ENCODE assay signal across 8 mouse cellular contexts in the genomic region with DNA sequence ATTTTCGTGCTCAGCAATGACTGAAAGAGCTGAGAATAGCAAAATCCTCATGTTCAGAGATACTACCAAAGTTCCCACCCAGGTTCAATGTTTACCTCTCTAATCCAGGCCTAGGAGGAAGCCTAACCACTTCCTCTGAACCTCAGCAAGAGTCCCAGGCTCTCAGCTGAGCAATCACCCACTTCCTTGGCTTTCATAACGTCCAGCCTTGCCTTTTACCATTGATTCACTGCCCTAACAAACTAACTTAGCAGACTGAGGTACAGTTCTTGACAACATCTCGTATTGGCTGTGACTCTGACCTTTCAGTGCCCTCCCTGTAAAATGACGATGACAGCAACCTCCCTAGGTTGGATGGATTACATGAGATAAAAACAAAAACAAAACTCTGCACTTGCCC. TPM values are rescaled to one million over a fixed set of nuclear protein-coding genes. Genes with fewer than 3 reads are reported as not detected.
DNase-seq lines count a peak whose midpoint lies in the region; ATAC-seq and TF ChIP-seq lines count a peak whose summit lies in the region.

No protein-coding gene starts in this region.

- no peaks in the 10 kb centered on the region for H3K27me3 ChIP-seq in liver, adult 2 months (ENCODE audit: control insufficient read depth, insufficient read depth, low read length)
- no peaks in the 10 kb centered on the region for H3K27me3 ChIP-seq in embryonic facial prominence, embryonic 14.5 days (replicated peaks; ENCODE audit: control insufficient read depth, insufficient read depth, low read length)
- no peaks in the 10 kb centered on the region for H3K27me3 ChIP-seq in intestine, postnatal 0 days (replicated peaks; ENCODE audit: control insufficient read depth, insufficient read depth, low read length)
- H3K27me3 ChIP-seq in myocyte (ENCODE audit: control insufficient read depth, insufficient read depth, insufficient read length): no peaks in the 10 kb centered on the region

- peak overlapping the region; percentile 8 for H3K27ac ChIP-seq in liver, adult 2 months (replicated peaks; ENCODE audit: insufficient read depth, low read depth, low read length)
- no peak overlapping the region; the same call in 1 of the 2 replicates for H3K27ac ChIP-seq in embryonic facial prominence, embryonic 14.5 days (replicated peaks; ENCODE audit: low read depth, low read length)
- H3K27ac ChIP-seq in intestine, postnatal 0 days (ENCODE audit: low read depth, low read length): peak overlapping the region; percentile 21; the same call in 1 of the 2 replicates

- no peaks in the 10 kb centered on the region for H3K36me3 ChIP-seq in liver, adult 2 months (ENCODE audit: control insufficient read depth, insufficient read depth, low read length)
- no peaks in the 10 kb centered on the region for H3K36me3 ChIP-seq in embryonic facial prominence, embryonic 14.5 days (ENCODE audit: control insufficient read depth, insufficient read depth, low read length)
- H3K36me3 ChIP-seq in intestine, postnatal 0 days (ENCODE audit: control insufficient read depth, insufficient read depth): no peaks in the 10 kb centered on the region
- H3K36me3 ChIP-seq in myocyte (ENCODE audit: control insufficient read depth, insufficient read depth): no peaks in the 10 kb centered on the region

- H3K4me3 ChIP-seq in liver, adult 2 months (ENCODE audit: insufficient read depth, low read depth, low read length): no peak overlapping the region
- H3K4me3 ChIP-seq in embryonic facial prominence, embryonic 14.5 days (ENCODE audit: low read depth, low read length): peak overlapping the region; percentile 95
- no peak overlapping the region for H3K4me3 ChIP-seq in intestine, postnatal 0 days (ENCODE audit: low read depth, low read length)
- H3K4me3 ChIP-seq in myocyte: peak overlapping the region; percentile 50

- no peak for TF ChIP-seq CTCF in liver, adult 2 months (IDR thresholded peaks at IDR 0.05; ENCODE audit: low read depth, low read length)
- no peak for TF ChIP-seq CTCF in intestine, postnatal 0 days (IDR thresholded peaks at IDR 0.05; ENCODE audit: low read depth)

- H3ac ChIP-seq in myocyte (ENCODE audit: control insufficient read depth, insufficient read length): no peak overlapping the region

- no peak for TF ChIP-seq POLR2A in liver, adult 2 months (IDR thresholded peaks at IDR 0.05; ENCODE audit: extremely low read depth, insufficient read depth, low read length)
- TF ChIP-seq POLR2A in myocyte (IDR thresholded peaks at IDR 0.05; ENCODE audit: insufficient read length, low read depth): no peak

- 23% methylated on average over 4 of the region's 4 CpGs for WGBS in liver, adult 2 months
- WGBS in embryonic facial prominence, embryonic 14.5 days: 36% methylated on average over 4 of the region's 4 CpGs
- WGBS in intestine, postnatal 0 days: 35% methylated on average over 4 of the region's 4 CpGs

- DNase-seq in liver, adult 2 months (ENCODE audit: extremely low read depth, low read depth, low spot score): no peak
- no peak for DNase-seq in liver
- DNase-seq in embryonic facial prominence, embryonic 14.5 days (ENCODE audit: low spot score): no peak
- no peak for DNase-seq in left cerebral cortex, adult 9 months (ENCODE audit: low spot score in 2 of 2)
- no peak for DNase-seq in layer of hippocampus, postnatal 25 days (ENCODE audit: extremely low spot score in 1 of 2, low spot score in 1 of 2)
- DNase-seq in kidney, adult 11 months: no peak

- peaks cover 24% of the 10 kb centered on the region for H3K79me2 ChIP-seq in liver, adult 2 months (ENCODE audit: control insufficient read depth, insufficient read depth, low read length)
- peaks cover 45% of the 10 kb centered on the region for H3K79me2 ChIP-seq in myocyte (ENCODE audit: control insufficient read depth, insufficient read depth)

- no peak overlapping the region for H3K9ac ChIP-seq in liver, adult 2 months (ENCODE audit: low read depth, low read length)
- H3K9ac ChIP-seq in embryonic facial prominence, embryonic 14.5 days (ENCODE audit: low read depth, low read length): 0 out of 2 replicates have a peak overlapping the region, but pooled peaks have one; percentile 17
- H3K9ac ChIP-seq in intestine, postnatal 0 days (ENCODE audit: low read depth, low read length): peak overlapping the region; percentile 31; the same call in 1 of the 2 replicates

- no peak for ATAC-seq in embryonic facial prominence, embryonic 14.5 days (ENCODE audit: low read depth)
- ATAC-seq in intestine, postnatal 0 days: no peak

- no peaks in the 10 kb centered on the region for H3K9me3 ChIP-seq in embryonic facial prominence, embryonic 14.5 days (ENCODE audit: control insufficient read depth, low read length)
- H3K9me3 ChIP-seq in intestine, postnatal 0 days (ENCODE audit: control insufficient read depth): no peaks in the 10 kb centered on the region

- peak overlapping the region; percentile 87 for H3K4me2 ChIP-seq in embryonic facial prominence, embryonic 14.5 days (ENCODE audit: low read depth, low read length)
- peak overlapping the region; percentile 96; the same call in 1 of the 2 replicates for H3K4me2 ChIP-seq in intestine, postnatal 0 days (replicated peaks; ENCODE audit: low read depth)
- peak overlapping the region; percentile 100 for H3K4me2 ChIP-seq in myocyte (ENCODE audit: low read depth)

- peaks cover 12% of the 10 kb centered on the region for H3K4me1 ChIP-seq in liver, adult 2 months (ENCODE audit: control insufficient read depth, insufficient read depth, low read length)
- peaks cover 23% of the 10 kb centered on the region for H3K4me1 ChIP-seq in embryonic facial prominence, embryonic 14.5 days (ENCODE audit: control insufficient read depth, insufficient read depth, low read length)
- H3K4me1 ChIP-seq in intestine, postnatal 0 days (replicated peaks; ENCODE audit: control insufficient read depth, insufficient read depth, low read length): no peaks in the 10 kb centered on the region; the same call in 1 of the 2 replicates

TF ChIP-seq in myocyte, 11 proteins besides CTCF, POLR2A, EP300 and RAD21:
- no peak for TF ChIP-seq E2F4 (IDR thresholded peaks at IDR 0.05; ENCODE audit: insufficient read depth)
- TF ChIP-seq CEBPB (IDR thresholded peaks at IDR 0.05; ENCODE audit: insufficient read depth, poor library complexity, severe bottlenecking): no peak
- no peak for TF ChIP-seq MYOD1 (IDR thresholded peaks at IDR 0.05; ENCODE audit: control insufficient read depth in 1 of 3, insufficient read length in 2 of 3, low read depth in 2 of 3)
- TF ChIP-seq MAX (IDR thresholded peaks at IDR 0.05; ENCODE audit: low read depth): no peak
- TF ChIP-seq MYOG (IDR thresholded peaks at IDR 0.05; ENCODE audit: control insufficient read depth in 1 of 3, insufficient read depth in 1 of 3, insufficient read length in 2 of 3, low read depth in 2 of 3): no peak
- TF ChIP-seq TCF12 (IDR thresholded peaks at IDR 0.05; ENCODE audit: insufficient read depth, poor library complexity, severe bottlenecking): no peak
- no peak for TF ChIP-seq REST (IDR thresholded peaks at IDR 0.05; ENCODE audit: insufficient read depth, insufficient read length)
- TF ChIP-seq TCF3 (IDR thresholded peaks at IDR 0.05; ENCODE audit: insufficient read length, low read depth): no peak
- no peak for TF ChIP-seq USF1 (IDR thresholded peaks at IDR 0.05; ENCODE audit: low read depth)
TF ChIP-seq in myocyte: peak in this region for 0.

RNA-seq across cellular contexts. Expression of gene Clip1, which starts 2.0 kb away (rescaled TPM):
- 18.5 and 25.2 TPM in 2 replicates for total RNA-seq in liver, adult 2 months (2014; rRNA removed)
- 10.9 and 11.8 TPM in 2 replicates for polyA plus RNA-seq in liver, adult 2 months (2012; rRNA removed)
- 31.1 and 33.4 TPM in 2 replicates for polyA plus RNA-seq in embryonic facial prominence, embryonic 14.5 days (2014; fragmentation: Nextera tagmentation; extraction: Ambion mirVana)
- polyA plus RNA-seq in intestine, postnatal 0 days (2015; fragmentation: Nextera tagmentation; extraction: Ambion mirVana): 15.7 and 17.7 TPM in 2 replicates
- polyA plus RNA-seq in myocyte (2012; fragmentation: generic; extraction: Trizol): 17.5 TPM
- total RNA-seq in layer of hippocampus, postnatal 25 days (2021): 100 to 1,000 TPM; 114 to 130 TPM

RNA-seq across cellular contexts. Expression of gene Zcchc8, which starts 38.5 kb away (rescaled TPM):
- 9.0 and 12.1 TPM in 2 replicates for total RNA-seq in liver, adult 2 months (2014; rRNA removed)
- polyA plus RNA-seq in liver, adult 2 months (2012; rRNA removed): 9.6 and 12.7 TPM in 2 replicates
- 64.8 and 68.3 TPM in 2 replicates for polyA plus RNA-seq in embryonic facial prominence, embryonic 14.5 days (2014; fragmentation: Nextera tagmentation; extraction: Ambion mirVana)
- 27.1 and 32.6 TPM in 2 replicates for polyA plus RNA-seq in intestine, postnatal 0 days (2015; fragmentation: Nextera tagmentation; extraction: Ambion mirVana)
- polyA plus RNA-seq in myocyte (2012; fragmentation: generic; extraction: Trizol): 9.7 TPM
- total RNA-seq in layer of hippocampus, postnatal 25 days (2021): 10 to 100 TPM; 45.4 to 50.1 TPM

Comparison
In these comparisons a context has a peak if more than half of its experiments do, and no peak if none do; other contexts are left out.
1. H3K4me3 ChIP-seq: peak in embryonic facial prominence, embryonic 14.5 days (single experiment) and myocyte (single experiment); none in liver, adult 2 months (single experiment) and intestine, postnatal 0 days (single experiment).
2. Peak in every context shown above with its lines, with median percentiles within 50 percentile points of each other: H3K4me2 ChIP-seq.